Mouse (Mus musculus): ENCODE results near the gene Acadm. TPM values are rescaled to one million over a fixed set of nuclear protein-coding genes. Genes with fewer than 3 reads are reported as not detected.

Acadm gene
- polyA plus RNA-seq, 1 experiment from 2014 or later: 58.3 TPM

- Histone ChIP-seq H3K4me3 (ENCODE audit: low read depth, low read length) (no peak overlapping the region), H3K4me2 (ENCODE audit: low read depth) (no peak overlapping the region), H3K9ac (ENCODE audit: low read length) (no peak overlapping the region), H3K9me3 (ENCODE audit: control insufficient read depth, low read length) (no peaks in the 10 kb centered on the region), H3K36me3 (ENCODE audit: control insufficient read depth, insufficient read depth, low read length) (no peaks in the 10 kb centered on the region), H3K27ac (ENCODE audit: low read depth, low read length) (no peak overlapping the region), H3K27me3 (ENCODE audit: control insufficient read depth, insufficient read depth, low read length) (no peaks in the 10 kb centered on the region), H3K4me1 (ENCODE audit: control insufficient read depth, insufficient read depth, low read length) (peaks cover 3% of the 10 kb centered on the region)
- ATAC-seq (ENCODE audit: insufficient read depth, low FRiP score, low TSS enrichment) (no peak), DNase-seq (ENCODE audit: low spot score) (no peak)
- 82% methylated on average over 4 of the region's 4 CpGs for WGBS
These were observed 2.8 kb upstream of the Acadm start for GRCm38 (mm10) chr3:153947271-153947670.

DNA sequence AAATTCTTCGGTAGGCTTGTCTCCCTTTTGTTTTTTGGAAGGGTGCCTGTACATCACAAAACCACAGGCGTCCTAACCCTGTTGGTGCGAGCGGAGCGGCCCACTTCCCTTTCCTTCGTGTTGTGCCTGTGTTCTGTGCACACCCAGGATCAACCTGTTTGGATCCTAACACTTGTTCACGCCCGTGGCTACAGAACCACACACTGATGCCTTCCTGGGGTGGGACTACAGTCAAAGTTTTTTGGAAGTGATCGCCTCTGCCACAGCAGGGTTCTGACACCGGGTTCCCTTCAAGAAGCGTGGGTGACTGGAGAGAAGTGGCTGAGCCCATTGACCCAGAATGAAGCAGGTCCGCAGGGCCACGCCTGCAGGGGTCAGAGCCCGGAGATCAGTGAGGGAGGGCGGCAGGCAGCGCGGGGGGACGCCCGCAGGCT, 514 bp downstream of the Acadm start:
- no peak; the same call in 1 of the 2 replicates for ATAC-seq (ENCODE audit: insufficient read depth, low FRiP score, low TSS enrichment)

GRCm38 (mm10) chr3:153943003-153943640, 1.3 kb downstream of the Acadm start:
- Histone ChIP-seq H3K27me3 (ENCODE audit: control insufficient read depth, insufficient read depth, low read length) (no peaks in the 10 kb centered on the region), H3K36me3 (ENCODE audit: control insufficient read depth, insufficient read depth, low read length) (no peaks in the 10 kb centered on the region), H3K4me3 (ENCODE audit: low read depth, low read length) (peak overlapping the region; percentile 55), H3K9me3 (ENCODE audit: control insufficient read depth, low read length) (no peaks in the 10 kb centered on the region), H3K9ac (ENCODE audit: low read length) (no peak overlapping the region; the same call in 1 of the 2 replicates), H3K4me2 (ENCODE audit: low read depth) (peak overlapping the region; percentile 72), H3K4me1 (ENCODE audit: control insufficient read depth, insufficient read depth, low read length) (peaks cover 3% of the 10 kb centered on the region), H3K27ac (ENCODE audit: low read depth, low read length) (no peak overlapping the region)
- 51% methylated on average over 12 of the region's 12 CpGs for WGBS
- ATAC-seq (ENCODE audit: insufficient read depth, low FRiP score, low TSS enrichment): no peak
- DNase-seq (ENCODE audit: low spot score): no peak

More for the DNA sequence above, 514 bp downstream of the Acadm start:
- under 1% methylated on average over 17 of the region's 19 CpGs for WGBS
- Histone ChIP-seq H3K27me3 (ENCODE audit: control insufficient read depth, insufficient read depth, low read length) (no peaks in the 10 kb centered on the region), H3K4me2 (ENCODE audit: low read depth) (peak overlapping the region; percentile 72), H3K36me3 (ENCODE audit: control insufficient read depth, insufficient read depth, low read length) (no peaks in the 10 kb centered on the region), H3K9ac (ENCODE audit: low read length) (peak overlapping the region; percentile 57), H3K4me1 (ENCODE audit: control insufficient read depth, insufficient read depth, low read length) (peaks cover 3% of the 10 kb centered on the region), H3K4me3 (ENCODE audit: low read depth, low read length) (peak overlapping the region; percentile 55), H3K9me3 (ENCODE audit: control insufficient read depth, low read length) (no peaks in the 10 kb centered on the region), H3K27ac (ENCODE audit: low read depth, low read length) (peak overlapping the region; percentile 49; the same call in 1 of the 2 replicates)
- no peak for DNase-seq (ENCODE audit: low spot score)

DNA sequence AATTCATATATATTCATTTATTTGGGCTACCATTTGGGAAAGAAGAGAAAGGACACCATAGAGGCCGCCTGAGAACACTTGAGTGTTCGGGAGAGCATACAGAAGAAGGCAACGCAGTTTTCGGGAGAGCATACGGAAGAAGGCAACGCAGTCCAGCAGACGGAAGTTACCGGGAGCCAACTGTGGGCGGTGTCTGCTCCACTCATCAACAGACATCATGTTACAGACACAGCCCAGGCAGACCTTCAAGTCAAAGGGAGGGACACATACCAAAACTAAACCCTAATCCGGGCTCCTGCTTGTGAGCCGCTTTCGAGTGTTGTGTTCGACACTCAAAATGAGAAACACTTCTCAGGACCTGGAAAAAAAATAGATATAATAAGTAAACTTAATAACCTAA, 2.8 kb downstream of the Acadm start:
- ATAC-seq (ENCODE audit: insufficient read depth, low FRiP score, low TSS enrichment) (no peak), DNase-seq (ENCODE audit: low spot score) (no peak)
- Histone ChIP-seq H3K9me3 (ENCODE audit: control insufficient read depth, low read length) (no peaks in the 10 kb centered on the region), H3K4me1 (ENCODE audit: control insufficient read depth, insufficient read depth, low read length) (peaks cover 3% of the 10 kb centered on the region), H3K4me2 (ENCODE audit: low read depth) (no peak overlapping the region), H3K9ac (ENCODE audit: low read length) (no peak overlapping the region), H3K36me3 (ENCODE audit: control insufficient read depth, insufficient read depth, low read length) (no peaks in the 10 kb centered on the region), H3K27ac (ENCODE audit: low read depth, low read length) (no peak overlapping the region), H3K27me3 (ENCODE audit: control insufficient read depth, insufficient read depth, low read length) (no peaks in the 10 kb centered on the region), H3K4me3 (ENCODE audit: low read depth, low read length) (no peak overlapping the region)
- 96% methylated on average over 13 of the region's 13 CpGs for WGBS

DNA sequence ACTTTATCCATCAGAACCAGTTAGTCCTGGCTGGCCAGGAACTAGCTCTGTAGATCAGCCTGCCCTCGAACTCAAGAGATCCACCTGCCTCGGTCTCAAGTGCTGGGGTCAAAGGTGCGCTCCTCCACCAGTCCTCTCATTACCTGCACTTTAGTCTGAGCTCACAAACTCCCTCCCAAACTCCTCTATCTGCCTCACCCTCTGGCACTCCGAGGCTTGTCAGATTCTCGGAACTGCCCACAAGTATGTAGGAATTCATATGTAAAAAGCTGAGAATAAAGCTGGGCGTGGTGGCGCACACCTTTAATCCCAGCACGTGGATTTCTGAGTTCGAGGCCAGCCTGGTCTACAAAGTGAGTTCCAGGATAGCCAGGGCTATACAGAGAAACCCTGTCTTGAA, 3.9 kb downstream of the Acadm start:
- H3K9ac ChIP-seq (ENCODE audit: low read length): no peak overlapping the region
- H3K27me3 ChIP-seq (ENCODE audit: control insufficient read depth, insufficient read depth, low read length): no peaks in the 10 kb centered on the region
- 0 out of 2 replicates have a peak, but pooled peaks cover 3% of the 10 kb centered on the region for H3K36me3 ChIP-seq (ENCODE audit: control insufficient read depth, insufficient read depth, low read length)
- 95% methylated on average over 9 of the region's 9 CpGs for WGBS
- H3K4me1 ChIP-seq (ENCODE audit: control insufficient read depth, insufficient read depth, low read length): peaks cover 3% of the 10 kb centered on the region
- DNase-seq (ENCODE audit: low spot score): no peak
- ATAC-seq (ENCODE audit: insufficient read depth, low FRiP score, low TSS enrichment): no peak
- no peak overlapping the region for H3K4me3 ChIP-seq (ENCODE audit: low read depth, low read length)
- H3K9me3 ChIP-seq (ENCODE audit: control insufficient read depth, low read length): no peaks in the 10 kb centered on the region
- H3K27ac ChIP-seq (ENCODE audit: low read depth, low read length): no peak overlapping the region
- H3K4me2 ChIP-seq (ENCODE audit: low read depth): no peak overlapping the region

DNA sequence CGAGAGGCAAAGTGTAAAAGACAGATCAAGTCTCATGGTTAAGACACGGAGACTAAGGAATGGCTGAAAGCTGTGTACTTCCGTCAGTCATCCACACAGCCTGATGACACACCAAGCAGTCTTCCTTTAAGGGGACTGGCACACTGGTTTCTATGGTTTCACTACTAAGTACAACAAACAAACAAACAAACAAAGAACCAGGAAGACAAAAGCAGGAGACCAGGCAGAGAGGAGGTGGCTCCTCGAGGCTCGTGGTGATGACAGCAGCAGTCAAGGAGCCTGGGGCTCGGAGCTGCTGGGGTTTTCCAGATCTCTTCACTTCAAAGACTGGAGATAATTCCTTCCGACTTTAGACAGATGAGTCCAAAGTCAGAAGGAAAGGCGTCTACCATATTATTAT, 4.4 kb downstream of the Acadm start:
- 0 out of 2 replicates have a peak, but pooled peaks cover 3% of the 10 kb centered on the region for H3K36me3 ChIP-seq (ENCODE audit: control insufficient read depth, insufficient read depth, low read length)
- no peak for DNase-seq (ENCODE audit: low spot score)
- H3K9ac ChIP-seq (ENCODE audit: low read length): no peak overlapping the region
- no peak overlapping the region for H3K27ac ChIP-seq (ENCODE audit: low read depth, low read length)
- H3K9me3 ChIP-seq (ENCODE audit: control insufficient read depth, low read length): no peaks in the 10 kb centered on the region
- H3K4me2 ChIP-seq (ENCODE audit: low read depth): no peak overlapping the region
- H3K4me3 ChIP-seq (ENCODE audit: low read depth, low read length): no peak overlapping the region
- H3K27me3 ChIP-seq (ENCODE audit: control insufficient read depth, insufficient read depth, low read length): no peaks in the 10 kb centered on the region
- H3K4me1 ChIP-seq (ENCODE audit: control insufficient read depth, insufficient read depth, low read length): peaks cover 3% of the 10 kb centered on the region
- WGBS: 90% methylated on average over 8 of the region's 8 CpGs
- no peak for ATAC-seq (ENCODE audit: insufficient read depth, low FRiP score, low TSS enrichment)

GRCm38 (mm10) chr3:153937116-153937810, 7.2 kb downstream of the Acadm start:
- no peaks in the 10 kb centered on the region for H3K4me1 ChIP-seq (ENCODE audit: control insufficient read depth, insufficient read depth, low read length)
- H3K36me3 ChIP-seq (ENCODE audit: control insufficient read depth, insufficient read depth, low read length): 0 out of 2 replicates have a peak, but pooled peaks cover 4% of the 10 kb centered on the region
- H3K9ac ChIP-seq (ENCODE audit: low read length): no peak overlapping the region
- ATAC-seq (ENCODE audit: insufficient read depth, low FRiP score, low TSS enrichment) (no peak), DNase-seq (ENCODE audit: low spot score) (no peak)
- H3K4me3 ChIP-seq (ENCODE audit: low read depth, low read length): no peak overlapping the region
- H3K27ac ChIP-seq (ENCODE audit: low read depth, low read length): no peak overlapping the region
- no peak overlapping the region for H3K4me2 ChIP-seq (ENCODE audit: low read depth)
- 94% methylated on average over 17 of the region's 17 CpGs for WGBS
- no peaks in the 10 kb centered on the region for H3K27me3 ChIP-seq (ENCODE audit: control insufficient read depth, insufficient read depth, low read length)
- H3K9me3 ChIP-seq (ENCODE audit: control insufficient read depth, low read length): no peaks in the 10 kb centered on the region

GRCm38 (mm10) chr3:153935878-153936277, 8.6 kb downstream of the Acadm start:
- H3K36me3 ChIP-seq (ENCODE audit: control insufficient read depth, insufficient read depth, low read length): 0 out of 2 replicates have a peak, but pooled peaks cover 4% of the 10 kb centered on the region
- no peak overlapping the region for H3K9ac ChIP-seq (ENCODE audit: low read length)
- H3K4me3 ChIP-seq (ENCODE audit: low read depth, low read length): no peak overlapping the region
- H3K4me1 ChIP-seq (ENCODE audit: control insufficient read depth, insufficient read depth, low read length): no peaks in the 10 kb centered on the region
- DNase-seq (ENCODE audit: low spot score) (no peak), ATAC-seq (ENCODE audit: insufficient read depth, low FRiP score, low TSS enrichment) (no peak)
- H3K27me3 ChIP-seq (ENCODE audit: control insufficient read depth, insufficient read depth, low read length): no peaks in the 10 kb centered on the region
- H3K4me2 ChIP-seq (ENCODE audit: low read depth): no peak overlapping the region
- no peaks in the 10 kb centered on the region for H3K9me3 ChIP-seq (ENCODE audit: control insufficient read depth, low read length)
- 95% methylated on average over 9 of the region's 9 CpGs for WGBS
- no peak overlapping the region for H3K27ac ChIP-seq (ENCODE audit: low read depth, low read length)

- ATAC-seq (ENCODE audit: insufficient read depth, low FRiP score, low TSS enrichment): no peak
- 94% methylated on average over 5 of the region's 5 CpGs for WGBS
- H3K36me3 ChIP-seq (ENCODE audit: control insufficient read depth, insufficient read depth, low read length): peaks cover 6% of the 10 kb centered on the region; the same call in 1 of the 2 replicates
- H3K9ac ChIP-seq (ENCODE audit: low read length): no peak overlapping the region
- H3K9me3 ChIP-seq (ENCODE audit: control insufficient read depth, low read length): no peaks in the 10 kb centered on the region
- no peak overlapping the region for H3K27ac ChIP-seq (ENCODE audit: low read depth, low read length)
- H3K4me2 ChIP-seq (ENCODE audit: low read depth): no peak overlapping the region
- H3K27me3 ChIP-seq (ENCODE audit: control insufficient read depth, insufficient read depth, low read length): no peaks in the 10 kb centered on the region
- H3K4me3 ChIP-seq (ENCODE audit: low read depth, low read length): no peak overlapping the region
- DNase-seq (ENCODE audit: low spot score): no peak
- no peaks in the 10 kb centered on the region for H3K4me1 ChIP-seq (ENCODE audit: control insufficient read depth, insufficient read depth, low read length)
These were observed 12.0 kb downstream of the Acadm start for GRCm38 (mm10) chr3:153932461-153932860.
